Mouse (Mus musculus) small intestine, adult 2 months (tissue): ENCODE results near the gene Pkp4. TPM values are rescaled to one million over a fixed set of nuclear protein-coding genes. Genes with fewer than 3 reads are reported as not detected.

Experiments
- H3K27ac ChIP-seq: fragments of 200-500 bp; 2 replicates; pipeline ENCODE4 v1.5.1; 2012; ENCODE audit warnings: low read depth, low read length, control low read depth, inconsistent platforms; ENCODE audit not compliant: insufficient read depth
- H3K27me3 ChIP-seq: fragments of 200-500 bp; 2 replicates; pipeline ENCODE4 v1.6.1; 2012; ENCODE audit warnings: mild to moderate bottlenecking, moderate library complexity, low read length, inconsistent platforms; ENCODE audit not compliant: control insufficient read depth, insufficient read depth
- H3K36me3 ChIP-seq: fragments of 200-500 bp; 2 replicates; pipeline ENCODE4 v1.6.1; 2012; ENCODE audit warnings: mild to moderate bottlenecking, low read length, control low read depth, inconsistent platforms; ENCODE audit not compliant: control insufficient read depth, insufficient read depth
- H3K4me1 ChIP-seq: fragments of 200-500 bp; 2 replicates; pipeline ENCODE4 v1.6.1; 2012; ENCODE audit warnings: low read length, inconsistent platforms, mixed read lengths; ENCODE audit not compliant: control insufficient read depth, insufficient read depth, insufficient read length
- H3K4me3 ChIP-seq: fragments of 200-500 bp; 2 replicates; pipeline ENCODE4 v1.5.1; 2012; ENCODE audit warnings: low read depth, mild to moderate bottlenecking, control low read depth, inconsistent platforms, low read length, moderate library complexity
- CTCF ChIP-seq: fragments of 200-500 bp; IDR thresholded peaks from 2 replicates; pipeline ENCODE4 v1.5.1; 2012; ENCODE audit warnings: low read depth, mild to moderate bottlenecking, control low read depth, inconsistent platforms, low read length, moderate library complexity, mixed read lengths; ENCODE audit not compliant: insufficient replicate concordance, insufficient read length; ENCODE audit errors: extremely low read depth
- POLR2A ChIP-seq: fragments of 200-500 bp; IDR thresholded peaks from 2 replicates; pipeline ENCODE4 v1.6.1; 2012; ENCODE audit warnings: low read depth, mild to moderate bottlenecking, control low read depth, inconsistent platforms, low read length, moderate library complexity
- WGBS: fragments of 180-500 bp; shearing (Covaris S2); methylation state at CpG from one replicate; pipeline ENCODE4 v1.1.7; 2018; 5-methylcytosine and 5-hydroxymethylcytosine counted together
- polyA plus RNA-seq: library from polyadenylated mRNA; depleted of rRNA; stranded (reverse); fragments of >200 nt; gene quantifications from 2 replicates; pipeline ENCODE4 v1.2.3, GENCODE M21; 2012

Gene Pkp4
- polyA plus RNA-seq, 1 experiment, result 77.4 TPM

GRCm38 (mm10) chr2:59303530-59304063, 142.9 kb downstream of the Pkp4 start:
- no peak overlapping the region for H3K4me3 ChIP-seq
- peaks cover 23% of the 10 kb centered on the region for H3K36me3 ChIP-seq
- no peaks in the 10 kb centered on the region for H3K27me3 ChIP-seq
- H3K27ac ChIP-seq, result no peak overlapping the region
- WGBS, result 78% methylated on average over 12 of the region's 12 CpGs
- no peaks in the 10 kb centered on the region for H3K4me1 ChIP-seq
- TF ChIP-seq POLR2A (no peak), CTCF (no peak)

- Histone ChIP-seq H3K27me3 (no peaks in the 10 kb centered on the region), H3K36me3 (peaks cover 37% of the 10 kb centered on the region), H3K4me1 (no peaks in the 10 kb centered on the region), H3K4me3 (no peak overlapping the region), H3K27ac (no peak overlapping the region)
- TF ChIP-seq CTCF, result no peak
- no peak for TF ChIP-seq POLR2A
- 94% methylated on average over 8 of the region's 8 CpGs for WGBS
Measured at GRCm38 (mm10) chr2:59307302-59307701, 146.7 kb downstream of the Pkp4 start.

GRCm38 (mm10) chr2:59308055-59308454, 147.4 kb downstream of the Pkp4 start:
- Histone ChIP-seq H3K4me1 (no peaks in the 10 kb centered on the region), H3K27ac (no peak overlapping the region), H3K36me3 (peaks cover 41% of the 10 kb centered on the region), H3K27me3 (no peaks in the 10 kb centered on the region), H3K4me3 (no peak overlapping the region)
- TF ChIP-seq CTCF (no peak), POLR2A (no peak)
- 97% methylated on average over 19 of the region's 19 CpGs for WGBS

- TF ChIP-seq CTCF, result no peak
- no peak for TF ChIP-seq POLR2A
- peaks cover 33% of the 10 kb centered on the region for H3K36me3 ChIP-seq
- WGBS, result 84% methylated on average over 6 of the region's 6 CpGs
Measured at GRCm38 (mm10) chr2:59313293-59313692, 152.6 kb downstream of the Pkp4 start.

DNA sequence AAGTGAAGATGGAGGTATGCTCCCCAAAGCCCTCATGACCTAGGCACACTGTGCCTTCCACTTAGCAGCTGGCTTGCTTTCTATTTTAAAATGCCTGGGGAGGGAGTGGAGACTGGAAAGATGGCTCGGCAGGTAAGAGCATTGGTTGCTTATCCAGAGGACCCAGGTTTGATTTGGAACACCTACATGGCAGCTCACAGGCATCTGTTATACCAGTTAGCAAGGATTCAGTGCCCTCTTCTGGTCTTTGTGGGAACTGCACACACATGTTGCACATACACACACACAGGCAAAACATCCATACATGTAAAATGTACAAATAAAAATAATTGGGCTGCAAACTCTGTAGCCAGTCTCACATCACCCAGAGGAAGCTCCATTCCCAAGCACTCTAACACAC, 158.0 kb downstream of the Pkp4 start:
- TF ChIP-seq POLR2A (no peak), CTCF (no peak; the same call in 1 of the 2 replicates)
- WGBS, result 100% methylated on average over 1 of the region's 1 CpGs
- peaks cover 29% of the 10 kb centered on the region for H3K36me3 ChIP-seq

More at GRCm38 (mm10) chr2:59313293-59313692, 152.6 kb downstream of the Pkp4 start:
- Histone ChIP-seq H3K27me3 (no peaks in the 10 kb centered on the region), H3K4me1 (no peaks in the 10 kb centered on the region), H3K27ac (no peak overlapping the region), H3K4me3 (no peak overlapping the region)

GRCm38 (mm10) chr2:59327946-59328345, 167.3 kb downstream of the Pkp4 start:
- no peak overlapping the region for H3K4me3 ChIP-seq
- peaks cover 20% of the 10 kb centered on the region for H3K36me3 ChIP-seq
- H3K4me1 ChIP-seq, result no peaks in the 10 kb centered on the region
- TF ChIP-seq POLR2A (no peak), CTCF (no peak)
- H3K27ac ChIP-seq, result no peak overlapping the region
- no peaks in the 10 kb centered on the region for H3K27me3 ChIP-seq
- WGBS, result 86% methylated on average over 5 of the region's 5 CpGs

More for the DNA sequence above, 158.0 kb downstream of the Pkp4 start:
- no peak overlapping the region for H3K4me3 ChIP-seq
- H3K27me3 ChIP-seq, result no peaks in the 10 kb centered on the region
- H3K27ac ChIP-seq, result no peak overlapping the region
- H3K4me1 ChIP-seq, result no peaks in the 10 kb centered on the region

- H3K27ac ChIP-seq, result no peak overlapping the region
- H3K36me3 ChIP-seq, result peaks cover 21% of the 10 kb centered on the region
- H3K27me3 ChIP-seq, result no peaks in the 10 kb centered on the region
- H3K4me1 ChIP-seq, result no peaks in the 10 kb centered on the region
- WGBS, result 87% methylated on average over 9 of the region's 9 CpGs
- no peak for TF ChIP-seq POLR2A
- no peak for TF ChIP-seq CTCF
- no peak overlapping the region for H3K4me3 ChIP-seq
Measured at GRCm38 (mm10) chr2:59331093-59331492, 170.4 kb downstream of the Pkp4 start.
